Mouse (Mus musculus) NIH3T3 (cell line): Measurements from ENCODE around the gene Tfip11.

ENCODE experiments used
- DNase-seq: peaks from one replicate; pipeline ENCODE4 v3.0.0-alpha.2; 2012; ENCODE audit warnings: low read depth

Tfip11 gene

GRCm38 (mm10) chr5:112364184-112364797, 38.1 kb downstream of the Tfip11 start:
- DNase-seq, result no peak

DNA sequence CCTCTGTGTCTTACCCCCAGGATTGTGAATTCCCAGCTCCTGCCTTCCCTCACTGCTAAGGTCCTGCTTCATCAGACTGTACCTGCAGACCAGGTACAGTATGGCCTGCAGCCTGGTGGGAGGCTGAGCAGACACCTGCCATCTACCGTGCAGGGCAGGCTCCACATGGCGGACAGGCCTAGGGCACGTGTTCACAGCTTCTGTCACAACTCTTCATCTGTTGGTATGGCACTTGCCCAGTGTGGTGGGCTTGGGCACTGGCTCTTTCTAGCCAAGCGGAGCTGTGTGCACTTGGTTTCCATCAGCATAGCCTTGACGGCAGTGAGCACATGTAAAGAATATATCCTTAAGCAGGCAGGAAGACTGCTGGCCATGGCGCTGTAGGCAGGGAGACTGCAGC, 40.7 kb downstream of the Tfip11 start:
- DNase-seq, result no peak

DNA sequence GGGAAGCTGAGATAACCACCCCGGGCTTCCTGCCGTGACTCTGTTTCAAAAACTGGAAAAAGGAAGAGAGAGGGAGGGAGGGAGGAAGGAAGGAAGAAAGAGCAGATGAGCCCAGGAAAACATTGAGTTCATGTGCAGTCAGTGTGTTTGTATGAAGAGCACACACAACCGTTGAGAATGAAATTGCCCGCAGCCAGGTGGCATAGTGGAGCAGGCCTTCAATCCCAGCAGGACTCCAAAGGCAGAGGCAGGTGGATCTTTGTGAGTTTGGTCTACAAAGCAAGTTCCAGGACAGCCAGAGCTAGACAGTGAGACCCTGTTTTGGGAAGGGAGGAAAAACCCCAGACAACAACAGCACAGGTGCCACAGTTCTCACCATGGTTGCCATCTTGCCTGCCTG, 41.2 kb downstream of the Tfip11 start:
- no peak for DNase-seq

- peak; percentile 69 for DNase-seq
Observed at GRCm38 (mm10) chr5:112367929-112368328, 41.8 kb downstream of the Tfip11 start.

GRCm38 (mm10) chr5:112368666-112369065, 42.5 kb downstream of the Tfip11 start:
- no peak for DNase-seq

DNA sequence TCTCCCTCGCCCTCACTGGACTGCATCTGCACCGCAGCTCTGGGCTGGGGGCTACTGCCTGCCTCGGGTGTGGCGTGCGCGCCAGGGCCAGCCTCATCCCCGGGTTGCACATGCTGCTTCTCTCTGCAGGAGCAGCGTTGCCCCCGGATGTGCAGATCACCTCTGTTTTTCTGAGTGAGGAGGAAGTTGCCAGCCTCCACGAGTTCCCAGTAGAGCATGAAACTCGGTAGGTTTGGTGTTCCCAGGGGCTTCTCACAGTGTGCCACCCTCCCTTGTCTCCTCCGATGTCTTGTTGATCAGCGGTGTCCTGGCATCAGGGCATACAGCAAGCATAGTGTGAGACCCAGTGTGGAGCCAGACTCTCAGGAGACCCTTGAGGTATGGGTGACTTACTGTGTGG, 43.2 kb downstream of the Tfip11 start:
- DNase-seq, result no peak

DNA sequence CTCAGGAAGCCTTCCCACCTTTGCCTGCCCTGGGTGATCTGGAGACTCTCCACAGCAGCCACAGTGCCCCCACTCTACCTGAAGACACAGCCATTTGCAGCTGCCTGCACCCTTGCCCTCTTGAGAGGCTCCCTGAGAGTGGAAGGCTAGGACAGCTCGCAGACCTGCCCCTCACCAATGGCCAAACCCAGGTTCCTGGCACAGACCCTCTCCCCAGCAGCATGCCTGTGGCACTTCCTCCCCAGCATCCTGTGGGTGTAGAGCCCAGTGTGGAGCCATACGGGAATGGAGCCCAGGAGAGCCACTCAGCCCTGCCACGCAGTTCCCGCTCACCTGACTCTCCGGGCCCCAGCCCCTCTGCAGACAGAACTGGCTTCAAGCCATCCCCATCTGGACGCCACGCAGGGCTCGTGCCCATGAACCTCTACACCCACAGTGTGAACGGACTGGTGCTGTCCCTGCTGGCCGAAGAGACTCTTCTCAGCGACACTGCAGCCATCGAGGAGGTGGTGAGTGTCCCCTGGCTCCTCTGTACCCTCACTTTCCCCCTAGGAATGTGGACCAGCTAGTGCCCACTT, 44.2 kb downstream of the Tfip11 start:
- no peak for DNase-seq

- DNase-seq, result no peak
Observed at GRCm38 (mm10) chr5:112371933-112372332, 45.8 kb downstream of the Tfip11 start.

GRCm38 (mm10) chr5:112376111-112376510, 50.0 kb downstream of the Tfip11 start:
- DNase-seq, result no peak

- DNase-seq, result no peak
Observed at GRCm38 (mm10) chr5:112377380-112377779, 51.2 kb downstream of the Tfip11 start.

DNA sequence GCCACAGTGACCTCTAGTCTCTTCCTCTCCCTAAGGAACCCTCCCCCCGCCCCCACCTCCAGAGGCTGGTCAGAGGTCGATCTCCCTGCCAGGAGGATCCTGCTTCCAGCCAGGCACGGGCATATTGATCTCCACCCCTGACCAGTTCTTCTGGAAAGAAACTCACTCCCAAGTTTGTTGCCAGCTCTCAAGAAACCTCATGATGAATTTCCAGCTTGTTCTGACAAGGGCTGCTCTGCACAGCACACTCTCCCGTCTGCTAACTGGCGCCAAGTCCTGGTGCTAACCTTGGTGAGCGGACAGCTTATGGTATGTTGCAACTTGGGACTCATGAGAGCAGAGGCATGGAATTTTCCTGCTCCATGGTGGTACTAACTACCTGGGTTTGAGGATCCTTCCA, 52.6 kb downstream of the Tfip11 start:
- peak; percentile 52 for DNase-seq

DNA sequence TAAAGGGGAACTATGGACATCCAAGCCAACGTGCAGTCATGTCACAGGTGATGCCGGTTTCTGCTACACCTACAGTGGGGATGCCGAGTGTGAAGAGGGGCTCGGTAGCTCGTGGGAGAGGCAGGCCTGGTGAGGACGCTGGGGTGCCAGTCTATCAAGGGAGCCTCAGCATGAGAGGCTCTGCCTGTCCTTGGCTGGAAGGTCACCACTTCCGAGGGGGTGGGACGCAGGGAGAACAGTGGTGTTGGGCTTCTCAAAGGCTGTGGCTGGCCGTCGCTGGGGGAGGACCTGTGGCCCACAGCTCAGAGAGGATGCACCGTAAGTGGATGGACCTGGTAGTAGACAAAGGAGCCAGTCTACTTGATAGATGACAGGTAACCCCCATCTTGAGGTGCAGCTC, 55.0 kb downstream of the Tfip11 start:
- no peak for DNase-seq

DNA sequence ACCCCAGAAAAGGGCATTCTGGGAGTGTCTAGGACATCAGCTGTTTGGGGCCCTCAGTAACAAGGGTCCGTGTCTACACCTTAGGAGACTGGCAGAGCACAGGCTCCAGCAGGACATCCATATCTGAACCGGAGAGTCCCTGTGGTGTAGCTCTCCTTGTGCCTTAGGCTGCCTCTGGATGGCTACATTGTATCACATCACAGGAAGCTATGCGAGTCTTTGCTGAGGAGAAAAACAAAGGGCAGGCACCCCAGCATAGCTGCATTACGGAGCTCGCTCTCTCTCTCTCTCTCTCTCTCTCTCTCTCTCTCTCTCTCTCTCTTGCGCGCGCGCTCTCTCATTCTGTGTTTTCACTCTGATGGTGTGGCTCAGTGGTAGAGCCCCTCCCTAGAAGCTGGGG, 55.9 kb downstream of the Tfip11 start:
- no peak for DNase-seq

DNA sequence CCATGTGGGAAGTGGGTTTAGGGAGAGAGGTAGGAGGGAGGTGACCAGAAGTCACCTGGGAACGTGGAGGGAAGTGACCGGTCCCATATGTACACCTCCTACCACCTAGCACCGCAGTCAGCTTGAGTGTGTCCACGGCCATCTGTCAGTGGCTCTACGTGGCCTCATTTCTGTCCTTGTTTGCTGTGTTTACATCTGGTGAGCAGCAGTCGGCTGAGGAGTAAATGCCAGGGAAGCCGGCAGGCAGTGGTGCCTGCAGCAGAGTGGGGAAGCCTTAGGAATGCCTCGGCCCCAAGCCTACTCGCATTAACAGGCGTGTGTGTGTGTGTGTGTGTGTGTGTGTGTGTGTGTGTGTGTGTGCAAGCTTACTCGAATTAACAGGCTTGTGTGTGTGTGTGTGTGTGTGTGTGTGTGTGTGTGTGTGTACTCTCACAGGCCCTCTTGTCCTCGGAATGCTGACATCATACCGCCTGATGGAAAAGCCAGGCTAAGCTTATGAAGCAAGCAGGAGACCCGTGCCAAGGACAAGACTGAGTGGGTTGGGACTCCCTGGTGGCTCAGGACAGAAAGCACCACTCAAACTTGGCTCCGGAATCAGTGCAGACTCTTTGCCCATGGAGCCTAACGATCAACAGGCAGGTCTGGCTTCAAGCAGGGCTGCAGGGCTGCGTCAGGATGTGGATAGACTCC, 56.6 kb downstream of the Tfip11 start:
- peak; percentile 40 for DNase-seq

GRCm38 (mm10) chr5:112384805-112385472, 58.8 kb downstream of the Tfip11 start:
- no peak for DNase-seq

DNA sequence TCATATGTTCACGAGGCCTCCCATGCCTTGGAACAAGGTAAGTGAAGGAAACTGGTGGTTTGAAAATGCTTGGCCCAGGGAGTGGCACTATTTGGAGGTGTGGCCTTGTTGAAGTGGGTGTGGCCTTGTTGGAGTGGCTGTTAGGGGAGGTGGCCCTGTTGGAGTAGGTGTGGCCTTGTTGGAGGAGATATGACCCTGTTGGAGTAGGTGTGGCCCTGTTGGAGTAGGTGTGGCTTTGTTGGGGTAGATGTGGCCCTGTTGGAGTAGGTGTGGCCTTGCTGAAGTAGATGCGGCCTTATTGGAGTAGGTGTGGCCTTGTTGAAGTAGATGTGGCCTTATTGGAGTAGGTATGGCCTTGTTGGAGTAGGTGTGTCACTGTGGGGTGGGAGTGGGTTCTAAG, 59.8 kb downstream of the Tfip11 start:
- DNase-seq, result no peak
